Mouse (Mus musculus): ENCODE results near the gene Slc25a21. TPM values are rescaled to one million over a fixed set of nuclear protein-coding genes. Genes with fewer than 3 reads are reported as not detected.

The Slc25a21 gene
- total and polyA plus RNA-seq, 2 experiments from 2014 or later, result 0.54 TPM; not detected in 1

- no peaks in the 10 kb centered on the region for H3K9me3 ChIP-seq (ENCODE audit: low read length)
- no peak for TF ChIP-seq CTCF (IDR thresholded peaks at IDR 0.05; ENCODE audit: low read depth)
- no peak overlapping the region for H3K9ac ChIP-seq (replicated peaks; ENCODE audit: low read length)
- ATAC-seq, result no peak
- no peak overlapping the region for H3K4me3 ChIP-seq (ENCODE audit: low read length)
- H3K4me1 ChIP-seq (ENCODE audit: insufficient read depth, low read length), result no peaks in the 10 kb centered on the region
- no peaks in the 10 kb centered on the region for H3K27me3 ChIP-seq (ENCODE audit: insufficient read depth, low read length)
- H3K36me3 ChIP-seq (ENCODE audit: insufficient read depth, low read length), result no peaks in the 10 kb centered on the region
- H3K27ac ChIP-seq, result no peak overlapping the region
- WGBS, result 81% methylated on average over 4 of the region's 4 CpGs
- no peak for DNase-seq (ENCODE audit: low spot score)
- H3K4me2 ChIP-seq (ENCODE audit: low read depth, low read length), result no peak overlapping the region
Measured at GRCm38 (mm10) chr12:56789236-56789635, 408.0 kb downstream of the Slc25a21 start.

GRCm38 (mm10) chr12:56785250-56785649 lies 412.0 kb downstream of the Slc25a21 start:
- Histone ChIP-seq H3K4me1 (ENCODE audit: insufficient read depth, low read length) (no peaks in the 10 kb centered on the region), H3K4me3 (ENCODE audit: low read length) (no peak overlapping the region), H3K27ac (no peak overlapping the region), H3K4me2 (ENCODE audit: low read depth, low read length) (no peak overlapping the region), H3K9ac (replicated peaks; ENCODE audit: low read length) (no peak overlapping the region), H3K9me3 (ENCODE audit: low read length) (no peaks in the 10 kb centered on the region), H3K36me3 (ENCODE audit: insufficient read depth, low read length) (no peaks in the 10 kb centered on the region), H3K27me3 (ENCODE audit: insufficient read depth, low read length) (no peaks in the 10 kb centered on the region)
- no peak for TF ChIP-seq CTCF (IDR thresholded peaks at IDR 0.05; ENCODE audit: low read depth)
- WGBS, result 74% methylated on average over 1 of the region's 1 CpGs
- ATAC-seq (no peak), DNase-seq (ENCODE audit: low spot score) (no peak)

- no peak overlapping the region for H3K4me2 ChIP-seq (ENCODE audit: low read depth, low read length)
- no peak for ATAC-seq
- H3K9ac ChIP-seq (replicated peaks; ENCODE audit: low read length), result no peak overlapping the region
- H3K4me1 ChIP-seq (ENCODE audit: insufficient read depth, low read length), result no peaks in the 10 kb centered on the region
- TF ChIP-seq CTCF (IDR thresholded peaks at IDR 0.05; ENCODE audit: low read depth), result no peak
- DNase-seq (ENCODE audit: low spot score), result peak; percentile 23
- no peaks in the 10 kb centered on the region for H3K9me3 ChIP-seq (ENCODE audit: low read length)
- H3K36me3 ChIP-seq (ENCODE audit: insufficient read depth, low read length), result no peaks in the 10 kb centered on the region
- H3K27me3 ChIP-seq (ENCODE audit: insufficient read depth, low read length), result no peaks in the 10 kb centered on the region
- 56% methylated on average over 5 of the region's 5 CpGs for WGBS
- H3K27ac ChIP-seq, result no peak overlapping the region
- H3K4me3 ChIP-seq (ENCODE audit: low read length), result no peak overlapping the region
Measured at GRCm38 (mm10) chr12:56781196-56781595, 416.1 kb downstream of the Slc25a21 start.

GRCm38 (mm10) chr12:56779621-56780020 lies 417.7 kb downstream of the Slc25a21 start:
- no peak overlapping the region for H3K4me3 ChIP-seq (ENCODE audit: low read length)
- TF ChIP-seq CTCF (IDR thresholded peaks at IDR 0.05; ENCODE audit: low read depth), result no peak
- no peak overlapping the region for H3K27ac ChIP-seq
- no peaks in the 10 kb centered on the region for H3K9me3 ChIP-seq (ENCODE audit: low read length)
- H3K27me3 ChIP-seq (ENCODE audit: insufficient read depth, low read length), result no peaks in the 10 kb centered on the region
- ATAC-seq (no peak), DNase-seq (ENCODE audit: low spot score) (no peak)
- H3K4me1 ChIP-seq (ENCODE audit: insufficient read depth, low read length), result no peaks in the 10 kb centered on the region
- H3K4me2 ChIP-seq (ENCODE audit: low read depth, low read length), result no peak overlapping the region
- 85% methylated on average over 3 of the region's 3 CpGs for WGBS
- no peak overlapping the region for H3K9ac ChIP-seq (replicated peaks; ENCODE audit: low read length)
- no peaks in the 10 kb centered on the region for H3K36me3 ChIP-seq (ENCODE audit: insufficient read depth, low read length)

- DNase-seq (ENCODE audit: low spot score) (no peak), ATAC-seq (no peak)
- WGBS, result 64% methylated on average over 6 of the region's 6 CpGs
- Histone ChIP-seq H3K4me2 (ENCODE audit: low read depth, low read length) (no peak overlapping the region), H3K9me3 (ENCODE audit: low read length) (no peaks in the 10 kb centered on the region), H3K36me3 (ENCODE audit: insufficient read depth, low read length) (no peaks in the 10 kb centered on the region), H3K27me3 (ENCODE audit: insufficient read depth, low read length) (no peaks in the 10 kb centered on the region), H3K4me3 (ENCODE audit: low read length) (no peak overlapping the region), H3K4me1 (ENCODE audit: insufficient read depth, low read length) (no peaks in the 10 kb centered on the region), H3K9ac (replicated peaks; ENCODE audit: low read length) (no peak overlapping the region), H3K27ac (no peak overlapping the region)
- no peak for TF ChIP-seq CTCF (IDR thresholded peaks at IDR 0.05; ENCODE audit: low read depth)
Measured at GRCm38 (mm10) chr12:56773941-56774340, 423.3 kb downstream of the Slc25a21 start.

- no peaks in the 10 kb centered on the region for H3K36me3 ChIP-seq (ENCODE audit: insufficient read depth, low read length)
- H3K9me3 ChIP-seq (ENCODE audit: low read length), result no peaks in the 10 kb centered on the region
- H3K27ac ChIP-seq, result no peak overlapping the region
- 78% methylated on average over 5 of the region's 5 CpGs for WGBS
- no peak for TF ChIP-seq CTCF (IDR thresholded peaks at IDR 0.05; ENCODE audit: low read depth)
- DNase-seq (ENCODE audit: low spot score) (no peak), ATAC-seq (no peak)
- H3K4me1 ChIP-seq (ENCODE audit: insufficient read depth, low read length), result no peaks in the 10 kb centered on the region
- H3K27me3 ChIP-seq (ENCODE audit: insufficient read depth, low read length), result no peaks in the 10 kb centered on the region
- no peak overlapping the region for H3K9ac ChIP-seq (replicated peaks; ENCODE audit: low read length)
- no peak overlapping the region for H3K4me2 ChIP-seq (ENCODE audit: low read depth, low read length)
- H3K4me3 ChIP-seq (ENCODE audit: low read length), result no peak overlapping the region
Measured at GRCm38 (mm10) chr12:56769421-56769820, 427.9 kb downstream of the Slc25a21 start.

- DNase-seq (ENCODE audit: low spot score) (no peak), ATAC-seq (no peak)
- H3K9ac ChIP-seq (replicated peaks; ENCODE audit: low read length), result no peak overlapping the region
- H3K9me3 ChIP-seq (ENCODE audit: low read length), result no peaks in the 10 kb centered on the region
- TF ChIP-seq CTCF (IDR thresholded peaks at IDR 0.05; ENCODE audit: low read depth), result no peak
- H3K4me1 ChIP-seq (ENCODE audit: insufficient read depth, low read length), result no peaks in the 10 kb centered on the region
- H3K36me3 ChIP-seq (ENCODE audit: insufficient read depth, low read length), result no peaks in the 10 kb centered on the region
- WGBS, result 83% methylated on average over 6 of the region's 6 CpGs
- H3K4me3 ChIP-seq (ENCODE audit: low read length), result no peak overlapping the region
- H3K27me3 ChIP-seq (ENCODE audit: insufficient read depth, low read length), result no peaks in the 10 kb centered on the region
- H3K4me2 ChIP-seq (ENCODE audit: low read depth, low read length), result no peak overlapping the region
- H3K27ac ChIP-seq, result no peak overlapping the region
Measured at GRCm38 (mm10) chr12:56767474-56767873, 429.8 kb downstream of the Slc25a21 start.

Data from hindbrain, postnatal 0 days (tissue).